Mouse (Mus musculus): ENCODE results near the gene E2f7. TPM values are rescaled to one million over a fixed set of nuclear protein-coding genes. Genes with fewer than 3 reads are reported as not detected.

E2f7 gene
- polyA plus RNA-seq, 1 experiment from 2014 or later = 6.9 TPM

GRCm38 (mm10) chr10:110743701-110744100 is 1.5 kb upstream of the E2f7 start:
- H3K9me3 ChIP-seq (ENCODE audit: control insufficient read depth, low read length) = no peaks in the 10 kb centered on the region
- no peak overlapping the region for H3K4me3 ChIP-seq (replicated peaks; ENCODE audit: low read depth, low read length)
- no peak for ATAC-seq (ENCODE audit: low FRiP score, low TSS enrichment)
- no peaks in the 10 kb centered on the region for H3K27me3 ChIP-seq (ENCODE audit: control insufficient read depth, insufficient read depth, low read length)
- 0 out of 2 replicates have a peak, but pooled peaks cover 5% of the 10 kb centered on the region for H3K4me1 ChIP-seq (ENCODE audit: control insufficient read depth, insufficient read depth, low read length)
- H3K9ac ChIP-seq (replicated peaks; ENCODE audit: low read length) = no peak overlapping the region
- no peak for DNase-seq
- H3K4me2 ChIP-seq (ENCODE audit: low read length) = no peak overlapping the region
- no peak overlapping the region for H3K27ac ChIP-seq (replicated peaks; ENCODE audit: low read depth, low read length)
- H3K36me3 ChIP-seq (ENCODE audit: control insufficient read depth, insufficient read depth, low read length) = no peaks in the 10 kb centered on the region
- 79% methylated on average over 6 of the region's 6 CpGs for WGBS

GRCm38 (mm10) chr10:110744120-110744519 is 1.1 kb upstream of the E2f7 start:
- Histone ChIP-seq H3K9me3 (ENCODE audit: control insufficient read depth, low read length) (no peaks in the 10 kb centered on the region), H3K27me3 (ENCODE audit: control insufficient read depth, insufficient read depth, low read length) (no peaks in the 10 kb centered on the region), H3K4me2 (ENCODE audit: low read length) (peak overlapping the region; percentile 96), H3K27ac (replicated peaks; ENCODE audit: low read depth, low read length) (no peak overlapping the region), H3K9ac (replicated peaks; ENCODE audit: low read length) (0 out of 2 replicates have a peak overlapping the region, but pooled peaks have one; percentile 71), H3K4me1 (ENCODE audit: control insufficient read depth, insufficient read depth, low read length) (0 out of 2 replicates have a peak, but pooled peaks cover 5% of the 10 kb centered on the region), H3K4me3 (replicated peaks; ENCODE audit: low read depth, low read length) (no peak overlapping the region), H3K36me3 (ENCODE audit: control insufficient read depth, insufficient read depth, low read length) (no peaks in the 10 kb centered on the region)
- ATAC-seq (ENCODE audit: low FRiP score, low TSS enrichment) (no peak), DNase-seq (no peak)
- 71% methylated on average over 12 of the region's 12 CpGs for WGBS

GRCm38 (mm10) chr10:110745640-110746032 is 397 bp downstream of the E2f7 start:
- Histone ChIP-seq H3K9me3 (ENCODE audit: control insufficient read depth, low read length) (no peaks in the 10 kb centered on the region), H3K9ac (replicated peaks; ENCODE audit: low read length) (peak overlapping the region; percentile 71), H3K4me3 (replicated peaks; ENCODE audit: low read depth, low read length) (peak overlapping the region; percentile 76), H3K4me1 (ENCODE audit: control insufficient read depth, insufficient read depth, low read length) (0 out of 2 replicates have a peak, but pooled peaks cover 5% of the 10 kb centered on the region), H3K27ac (replicated peaks; ENCODE audit: low read depth, low read length) (peak overlapping the region; percentile 83), H3K27me3 (ENCODE audit: control insufficient read depth, insufficient read depth, low read length) (no peaks in the 10 kb centered on the region), H3K4me2 (ENCODE audit: low read length) (peak overlapping the region; percentile 96), H3K36me3 (ENCODE audit: control insufficient read depth, insufficient read depth, low read length) (0 out of 2 replicates have a peak, but pooled peaks cover 5% of the 10 kb centered on the region)
- ATAC-seq (ENCODE audit: low FRiP score, low TSS enrichment) = no peak
- DNase-seq = no peak
- 0% methylated on average over 23 of the region's 23 CpGs for WGBS

- no peaks in the 10 kb centered on the region for H3K9me3 ChIP-seq (ENCODE audit: control insufficient read depth, low read length)
- no peak overlapping the region for H3K4me3 ChIP-seq (replicated peaks; ENCODE audit: low read depth, low read length)
- H3K27me3 ChIP-seq (ENCODE audit: control insufficient read depth, insufficient read depth, low read length) = no peaks in the 10 kb centered on the region
- H3K9ac ChIP-seq (replicated peaks; ENCODE audit: low read length) = no peak overlapping the region
- 98% methylated on average over 9 of the region's 9 CpGs for WGBS
- 0 out of 2 replicates have a peak, but pooled peaks cover 5% of the 10 kb centered on the region for H3K4me1 ChIP-seq (ENCODE audit: control insufficient read depth, insufficient read depth, low read length)
- H3K4me2 ChIP-seq (ENCODE audit: low read length) = no peak overlapping the region
- DNase-seq (no peak), ATAC-seq (ENCODE audit: low FRiP score, low TSS enrichment) (no peak)
- H3K36me3 ChIP-seq (ENCODE audit: control insufficient read depth, insufficient read depth, low read length) = peaks cover 6% of the 10 kb centered on the region; the same call in 1 of the 2 replicates
- H3K27ac ChIP-seq (replicated peaks; ENCODE audit: low read depth, low read length) = no peak overlapping the region
These were observed 3.8 kb downstream of the E2f7 start for GRCm38 (mm10) chr10:110749081-110749480.

- ATAC-seq (ENCODE audit: low FRiP score, low TSS enrichment) (no peak), DNase-seq (no peak)
These were observed 4.5 kb downstream of the E2f7 start for GRCm38 (mm10) chr10:110749510-110750305.

GRCm38 (mm10) chr10:110752849-110753248 is 7.6 kb downstream of the E2f7 start:
- H3K9ac ChIP-seq (replicated peaks; ENCODE audit: low read length) = no peak overlapping the region
- no peaks in the 10 kb centered on the region for H3K4me1 ChIP-seq (ENCODE audit: control insufficient read depth, insufficient read depth, low read length)
- H3K27me3 ChIP-seq (ENCODE audit: control insufficient read depth, insufficient read depth, low read length) = no peaks in the 10 kb centered on the region
- peaks cover 31% of the 10 kb centered on the region for H3K36me3 ChIP-seq (ENCODE audit: control insufficient read depth, insufficient read depth, low read length)
- H3K4me3 ChIP-seq (replicated peaks; ENCODE audit: low read depth, low read length) = no peak overlapping the region
- no peak for DNase-seq
- no peak overlapping the region for H3K27ac ChIP-seq (replicated peaks; ENCODE audit: low read depth, low read length)
- no peak overlapping the region for H3K4me2 ChIP-seq (ENCODE audit: low read length)
- 95% methylated on average over 3 of the region's 3 CpGs for WGBS
- no peak for ATAC-seq (ENCODE audit: low FRiP score, low TSS enrichment)
- no peaks in the 10 kb centered on the region for H3K9me3 ChIP-seq (ENCODE audit: control insufficient read depth, low read length)

More at GRCm38 (mm10) chr10:110749510-110750305, 4.5 kb downstream of the E2f7 start:
- H3K9me3 ChIP-seq (ENCODE audit: control insufficient read depth, low read length) = no peaks in the 10 kb centered on the region
- peaks cover 10% of the 10 kb centered on the region; the same call in 1 of the 2 replicates for H3K36me3 ChIP-seq (ENCODE audit: control insufficient read depth, insufficient read depth, low read length)
- no peak overlapping the region for H3K4me3 ChIP-seq (replicated peaks; ENCODE audit: low read depth, low read length)
- 0 out of 2 replicates have a peak, but pooled peaks cover 5% of the 10 kb centered on the region for H3K4me1 ChIP-seq (ENCODE audit: control insufficient read depth, insufficient read depth, low read length)
- no peak overlapping the region for H3K4me2 ChIP-seq (ENCODE audit: low read length)
- H3K27me3 ChIP-seq (ENCODE audit: control insufficient read depth, insufficient read depth, low read length) = no peaks in the 10 kb centered on the region
- H3K9ac ChIP-seq (replicated peaks; ENCODE audit: low read length) = no peak overlapping the region
- 97% methylated on average over 9 of the region's 9 CpGs for WGBS
- no peak overlapping the region for H3K27ac ChIP-seq (replicated peaks; ENCODE audit: low read depth, low read length)

GRCm38 (mm10) chr10:110755556-110755955 is 10.3 kb downstream of the E2f7 start:
- peaks cover 26% of the 10 kb centered on the region for H3K36me3 ChIP-seq (ENCODE audit: control insufficient read depth, insufficient read depth, low read length)
- no peak overlapping the region for H3K9ac ChIP-seq (replicated peaks; ENCODE audit: low read length)
- no peaks in the 10 kb centered on the region for H3K4me1 ChIP-seq (ENCODE audit: control insufficient read depth, insufficient read depth, low read length)
- 96% methylated on average over 10 of the region's 10 CpGs for WGBS
- H3K27ac ChIP-seq (replicated peaks; ENCODE audit: low read depth, low read length) = no peak overlapping the region
- DNase-seq (no peak), ATAC-seq (ENCODE audit: low FRiP score, low TSS enrichment) (no peak)
- H3K4me2 ChIP-seq (ENCODE audit: low read length) = no peak overlapping the region
- H3K9me3 ChIP-seq (ENCODE audit: control insufficient read depth, low read length) = no peaks in the 10 kb centered on the region
- no peaks in the 10 kb centered on the region for H3K27me3 ChIP-seq (ENCODE audit: control insufficient read depth, insufficient read depth, low read length)
- no peak overlapping the region for H3K4me3 ChIP-seq (replicated peaks; ENCODE audit: low read depth, low read length)

- DNase-seq (no peak), ATAC-seq (ENCODE audit: low FRiP score, low TSS enrichment) (no peak)
- H3K9ac ChIP-seq (replicated peaks; ENCODE audit: low read length) = no peak overlapping the region
- 94% methylated on average over 7 of the region's 7 CpGs for WGBS
- no peaks in the 10 kb centered on the region for H3K9me3 ChIP-seq (ENCODE audit: control insufficient read depth, low read length)
- peaks cover 26% of the 10 kb centered on the region for H3K36me3 ChIP-seq (ENCODE audit: control insufficient read depth, insufficient read depth, low read length)
- no peak overlapping the region for H3K27ac ChIP-seq (replicated peaks; ENCODE audit: low read depth, low read length)
- no peaks in the 10 kb centered on the region for H3K27me3 ChIP-seq (ENCODE audit: control insufficient read depth, insufficient read depth, low read length)
- H3K4me2 ChIP-seq (ENCODE audit: low read length) = no peak overlapping the region
- H3K4me3 ChIP-seq (replicated peaks; ENCODE audit: low read depth, low read length) = no peak overlapping the region
- no peaks in the 10 kb centered on the region for H3K4me1 ChIP-seq (ENCODE audit: control insufficient read depth, insufficient read depth, low read length)
These were observed 11.1 kb downstream of the E2f7 start for GRCm38 (mm10) chr10:110756271-110756793.

Data from midbrain, embryonic 14.5 days (tissue).